Mouse (Mus musculus) heart, postnatal 0 days (tissue): ENCODE measurements at regions not wholly inside any gene's neighbourhood (a gene's known extent, or its start where the extent isn't known, plus 50 kb on each side); places are given as distances from the start of the nearest gene placed in this dataset.

ENCODE experiments used
- ATAC-seq: fragments of 200-750 bp; cut with Nextera tagmentation; 2 replicates; pipeline ENCODE4 v1.8.0; 2017; ENCODE audit warnings: low read depth, moderate number of reproducible peaks, moderate library complexity; ENCODE audit not compliant: insufficient read depth
- DNase-seq: peaks from one replicate; pipeline ENCODE4 v3.0.0-alpha.2; 2016; ENCODE audit warnings: low spot score
- H3K27ac ChIP-seq: fragments of 300-500 bp; sonication (generic); 2 replicates; pipeline ENCODE4 v1.5.1; 2014; ENCODE audit warnings: low read depth, mild to moderate bottlenecking
- H3K27me3 ChIP-seq: fragments of 300-500 bp; sonication (generic); 2 replicates; pipeline ENCODE4 v1.6.1; 2014; ENCODE audit warnings: low read length, mixed read lengths; ENCODE audit not compliant: control insufficient read depth, insufficient read depth
- H3K36me3 ChIP-seq: fragments of 300-500 bp; sonication (generic); replicated peaks from 2 replicates; pipeline ENCODE4 v1.6.1; 2014; ENCODE audit warnings: low read length, mixed read lengths; ENCODE audit not compliant: control insufficient read depth, insufficient read depth
- H3K4me1 ChIP-seq: fragments of 300-500 bp; sonication (generic); 2 replicates; pipeline ENCODE4 v1.6.1; 2014; ENCODE audit warnings: antibody characterized with exemption; ENCODE audit not compliant: control insufficient read depth, insufficient read depth
- H3K4me2 ChIP-seq: fragments of 300-500 bp; sonication (generic); 2 replicates; pipeline ENCODE4 v1.6.1; 2014; ENCODE audit warnings: low read depth, mild to moderate bottlenecking, low read length, moderate library complexity
- H3K4me3 ChIP-seq: fragments of 300-500 bp; sonication (generic); 2 replicates; pipeline ENCODE4 v1.5.1; 2014; ENCODE audit warnings: low read depth, low read length
- H3K9ac ChIP-seq: fragments of 300-500 bp; sonication (generic); replicated peaks from 2 replicates; pipeline ENCODE4 v1.6.1; 2014; ENCODE audit warnings: low read depth, low read length, mixed read lengths
- H3K9me3 ChIP-seq: fragments of 300-500 bp; sonication (generic); replicated peaks from 2 replicates; pipeline ENCODE4 v1.6.1; 2016; ENCODE audit warnings: low read length; ENCODE audit not compliant: control insufficient read depth
- CTCF ChIP-seq: IDR thresholded peaks from 2 replicates; pipeline ENCODE4 v1.5.1; 2016; ENCODE audit warnings: antibody characterized with exemption, control low read depth, low read depth
- EP300 ChIP-seq: IDR thresholded peaks from 2 replicates; pipeline ENCODE4 v1.6.1; 2016; ENCODE audit warnings: antibody characterized with exemption, low read depth
- WGBS: fragments of 180-500 bp; shearing (Covaris S2); extraction: QIAGEN DNeasy Blood & Tissue Kit; methylation state at CpG from one replicate; pipeline ENCODE4 v1.1.7; 2014; 5-methylcytosine and 5-hydroxymethylcytosine counted together

DNA sequence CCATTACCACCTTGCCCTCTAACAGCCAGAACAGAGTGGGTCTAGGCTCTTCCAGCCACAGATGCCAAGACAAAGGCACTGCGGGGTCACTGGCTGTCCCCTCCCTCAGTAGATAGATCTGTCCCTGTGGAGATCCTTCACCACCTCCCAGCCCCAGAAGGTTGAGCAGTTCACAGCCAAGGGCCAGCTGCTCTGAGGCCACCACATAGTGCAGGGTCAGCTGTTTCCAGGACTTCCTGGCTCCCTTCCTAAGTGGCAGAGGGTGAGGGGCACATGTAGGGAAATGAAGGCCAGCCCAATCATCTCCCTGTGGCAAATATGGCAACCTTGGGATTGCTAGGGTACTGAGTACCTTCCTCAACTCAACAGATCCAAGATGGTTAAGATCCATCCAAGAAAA, 187.8 kb downstream of the Fam43a start:
- DNase-seq: no peak
- no peaks in the 10 kb centered on the region for H3K27me3 ChIP-seq
- H3K4me1 ChIP-seq: peaks cover 48% of the 10 kb centered on the region
- H3K9me3 ChIP-seq: no peaks in the 10 kb centered on the region
- H3K4me3 ChIP-seq: no peak overlapping the region
- no peak for ATAC-seq
- H3K36me3 ChIP-seq: no peaks in the 10 kb centered on the region
- no peak overlapping the region for H3K9ac ChIP-seq
- no peak overlapping the region for H3K4me2 ChIP-seq
- TF ChIP-seq EP300 (no peak), CTCF (no peak)
- 81% methylated on average over 1 of the region's 1 CpGs for WGBS
- no peak overlapping the region for H3K27ac ChIP-seq

DNA sequence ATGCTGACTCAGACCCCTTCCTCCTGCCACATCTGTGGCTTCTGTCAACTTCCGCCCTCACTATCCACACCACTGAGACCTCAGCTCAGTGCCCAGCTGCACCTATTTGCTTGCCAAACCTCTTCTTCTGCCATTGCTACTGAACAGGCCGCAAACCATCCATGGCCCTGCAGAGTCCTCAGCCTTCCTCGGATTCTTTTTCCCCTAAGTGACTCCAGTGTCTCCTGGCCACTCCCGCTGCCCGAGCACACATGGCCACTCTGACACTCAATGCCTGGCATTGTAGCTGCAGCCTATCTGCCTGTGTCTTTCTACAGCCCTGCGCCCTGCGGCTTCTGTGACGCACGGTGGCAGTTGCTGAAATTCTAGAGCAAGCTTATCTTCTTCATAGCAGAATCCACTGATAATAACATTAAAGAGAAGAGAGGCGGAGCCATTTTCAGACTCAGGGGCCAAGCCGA, 188.8 kb downstream of the Fam43a start:
- Histone ChIP-seq H3K4me1 (peaks cover 58% of the 10 kb centered on the region), H3K27ac (peak overlapping the region; percentile 86), H3K27me3 (no peaks in the 10 kb centered on the region), H3K4me3 (no peak overlapping the region), H3K4me2 (no peak overlapping the region), H3K9me3 (no peaks in the 10 kb centered on the region), H3K9ac (no peak overlapping the region), H3K36me3 (no peaks in the 10 kb centered on the region)
- ATAC-seq (peak; percentile 62), DNase-seq (peak; percentile 69)
- WGBS: 21% methylated on average over 11 of the region's 11 CpGs
- TF ChIP-seq CTCF (no peak), EP300 (no peak)

DNA sequence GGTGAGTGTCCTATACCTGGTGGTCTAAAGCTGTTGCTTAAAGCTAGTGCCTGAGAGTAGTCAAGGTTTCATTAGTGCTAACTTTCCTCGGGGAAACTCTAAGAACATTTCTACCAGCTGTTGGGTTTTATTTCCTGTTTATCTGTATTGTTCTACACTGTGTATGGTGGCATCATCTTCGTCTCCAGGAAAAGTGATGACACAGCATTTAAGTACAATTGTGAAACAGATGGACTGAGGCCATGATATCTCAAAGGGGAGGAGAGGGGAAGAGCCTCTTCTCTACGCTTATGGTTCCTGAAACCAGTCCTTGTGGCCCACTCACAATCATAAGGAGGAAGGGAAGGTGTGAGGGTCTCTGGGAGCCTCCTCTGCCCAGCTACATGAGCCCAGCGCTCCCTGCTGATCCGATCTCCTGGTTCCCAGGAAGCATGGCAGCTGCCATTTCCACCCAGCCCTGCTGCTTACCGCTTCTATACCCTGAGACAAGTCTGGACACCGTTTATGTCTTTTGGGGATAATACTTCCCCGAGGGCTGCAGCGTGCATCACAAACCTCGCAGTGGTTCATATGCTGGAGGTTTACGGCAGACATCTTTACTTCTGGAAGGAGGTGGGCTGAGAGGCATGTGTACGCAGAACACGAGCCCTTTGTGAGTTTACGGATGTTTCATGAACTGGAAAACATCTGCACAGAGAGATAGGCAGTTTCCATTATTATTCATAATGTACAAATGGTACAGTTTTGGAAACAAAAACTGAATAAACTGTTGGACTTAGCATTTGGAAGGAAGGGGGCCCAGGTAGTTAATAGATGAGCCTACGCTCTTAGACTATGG, 189.6 kb downstream of the Fam43a start:
- no peak for ATAC-seq
- no peak overlapping the region for H3K4me3 ChIP-seq
- H3K4me1 ChIP-seq: peaks cover 58% of the 10 kb centered on the region
- no peaks in the 10 kb centered on the region for H3K9me3 ChIP-seq
- peak overlapping the region; percentile 86 for H3K27ac ChIP-seq
- no peak for TF ChIP-seq CTCF
- no peak for TF ChIP-seq EP300
- no peak overlapping the region; the same call in 1 of the 2 replicates for H3K9ac ChIP-seq
- H3K27me3 ChIP-seq: no peaks in the 10 kb centered on the region
- H3K36me3 ChIP-seq: no peaks in the 10 kb centered on the region
- H3K4me2 ChIP-seq: no peak overlapping the region
- peak; percentile 29 for DNase-seq
- 70% methylated on average over 15 of the region's 15 CpGs for WGBS

DNA sequence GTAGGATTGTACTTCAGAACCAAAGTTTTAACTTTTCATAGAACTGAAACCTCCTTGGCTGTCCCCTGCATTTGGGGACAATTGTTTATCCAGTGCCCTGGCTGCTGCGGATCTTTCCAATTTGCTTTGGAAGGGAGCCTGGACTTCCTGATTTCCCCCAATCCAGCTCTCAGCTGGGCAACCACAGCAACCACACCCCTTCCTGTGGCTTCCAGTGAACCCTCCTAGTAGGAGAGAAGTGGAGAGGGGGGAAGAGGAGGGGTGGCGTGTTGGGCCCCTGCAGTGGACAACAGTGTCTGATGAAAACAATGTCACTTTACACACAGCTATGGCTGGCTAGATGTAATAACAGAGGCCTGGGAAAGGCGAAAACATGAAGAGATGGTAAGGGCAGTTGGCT, 190.5 kb downstream of the Fam43a start:
- no peaks in the 10 kb centered on the region for H3K36me3 ChIP-seq
- peak; percentile 55 for ATAC-seq
- no peaks in the 10 kb centered on the region for H3K9me3 ChIP-seq
- 19% methylated on average over 3 of the region's 3 CpGs for WGBS
- H3K4me3 ChIP-seq: no peak overlapping the region
- no peak overlapping the region for H3K4me2 ChIP-seq
- no peaks in the 10 kb centered on the region for H3K27me3 ChIP-seq
- peak; percentile 65 for DNase-seq
- peak overlapping the region; percentile 86 for H3K27ac ChIP-seq
- peak overlapping the region; percentile 15 for H3K9ac ChIP-seq
- TF ChIP-seq EP300: no peak
- no peak for TF ChIP-seq CTCF
- H3K4me1 ChIP-seq: peaks cover 62% of the 10 kb centered on the region

DNA sequence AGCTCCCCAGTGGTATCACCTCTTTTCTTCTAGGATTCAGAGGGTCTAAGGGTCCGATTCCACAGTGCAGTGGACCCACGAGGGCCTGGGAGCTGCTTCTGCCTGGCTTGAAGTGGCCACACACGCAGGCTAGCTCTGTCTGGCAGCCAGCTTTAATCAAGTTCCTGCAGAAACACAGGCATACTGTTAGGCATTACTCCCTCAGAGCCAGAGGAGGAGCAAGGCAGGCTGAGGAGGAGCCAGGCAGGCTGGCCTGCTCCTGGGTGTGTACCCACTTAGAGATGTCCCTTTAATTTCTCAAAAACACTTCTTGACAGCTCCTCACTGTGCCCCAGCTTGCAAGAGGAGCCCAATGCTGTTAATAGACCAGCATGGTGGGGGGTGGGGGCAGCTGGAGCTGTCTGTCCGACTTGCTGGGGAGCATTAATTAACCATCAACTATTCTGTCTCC, 191.1 kb downstream of the Fam43a start:
- peak; percentile 70 for DNase-seq
- Histone ChIP-seq H3K27me3 (no peaks in the 10 kb centered on the region), H3K4me3 (no peak overlapping the region), H3K9ac (peak overlapping the region; percentile 15; the same call in 1 of the 2 replicates), H3K27ac (peak overlapping the region; percentile 86), H3K4me2 (no peak overlapping the region), H3K36me3 (no peaks in the 10 kb centered on the region), H3K4me1 (peaks cover 67% of the 10 kb centered on the region), H3K9me3 (no peaks in the 10 kb centered on the region)
- ATAC-seq: peak; percentile 78
- WGBS: 10% methylated on average over 4 of the region's 4 CpGs
- TF ChIP-seq EP300: 0 out of 2 replicates have a peak, but pooled peaks have one; percentile 54
- no peak for TF ChIP-seq CTCF
